17 mouse cellular contexts compared by ENCODE assay signal in the genomic region with DNA sequence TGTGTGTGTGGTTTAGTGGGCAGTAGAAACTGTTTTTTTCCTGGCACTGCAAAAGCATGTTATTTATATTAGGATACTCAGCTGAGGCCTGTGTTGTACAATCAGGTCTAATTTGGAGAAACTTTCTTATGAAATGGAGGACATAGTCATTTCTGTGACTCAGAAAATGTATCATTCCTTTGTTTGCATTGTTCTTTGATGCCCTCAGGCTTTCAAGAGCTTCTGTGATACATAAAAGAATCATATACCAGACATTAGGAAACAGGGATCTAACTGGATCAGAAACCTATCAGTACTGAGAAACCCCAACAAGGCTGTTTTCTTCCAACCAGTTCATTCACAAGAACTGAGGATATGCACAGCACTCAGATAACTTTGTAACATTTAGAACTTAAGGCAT.
"Had no signal": no experiment of that assay in that cellular context is flagged by ENCODE, and none has a peak within 500 bp of the region (broad histone marks: within the 10 kb centered on the region; RNA-seq: fewer than 3 reads in every experiment).

No protein-coding gene starts in this region.

- ATAC-seq: liver, embryonic 12.5 days; liver, postnatal 0 days; lung, postnatal 0 days; midbrain, embryonic 13.5 days; midbrain, embryonic 15.5 days; midbrain, embryonic 16.5 days had no signal

- DNase-seq: left cerebral cortex, postnatal 4 days; liver; liver, embryonic 13.5 days; liver, postnatal 0 days; lung, adult 18-20 months; lung, adult 2 months; lung, embryonic 14.5 days; lung, postnatal 10 days; lung, postnatal 14 days; lung, postnatal 36 days; lung, postnatal 4 days; midbrain, embryonic 14.5 days had no signal
